Mouse (Mus musculus) kidney, postnatal 10 days (tissue): ENCODE data around the gene Vkorc1l1.

ENCODE experiments used
- DNase-seq: peaks from one replicate; pipeline ENCODE4 v3.0.0; 2021; ENCODE audit warnings: mixed read lengths

Vkorc1l1 gene

DNA sequence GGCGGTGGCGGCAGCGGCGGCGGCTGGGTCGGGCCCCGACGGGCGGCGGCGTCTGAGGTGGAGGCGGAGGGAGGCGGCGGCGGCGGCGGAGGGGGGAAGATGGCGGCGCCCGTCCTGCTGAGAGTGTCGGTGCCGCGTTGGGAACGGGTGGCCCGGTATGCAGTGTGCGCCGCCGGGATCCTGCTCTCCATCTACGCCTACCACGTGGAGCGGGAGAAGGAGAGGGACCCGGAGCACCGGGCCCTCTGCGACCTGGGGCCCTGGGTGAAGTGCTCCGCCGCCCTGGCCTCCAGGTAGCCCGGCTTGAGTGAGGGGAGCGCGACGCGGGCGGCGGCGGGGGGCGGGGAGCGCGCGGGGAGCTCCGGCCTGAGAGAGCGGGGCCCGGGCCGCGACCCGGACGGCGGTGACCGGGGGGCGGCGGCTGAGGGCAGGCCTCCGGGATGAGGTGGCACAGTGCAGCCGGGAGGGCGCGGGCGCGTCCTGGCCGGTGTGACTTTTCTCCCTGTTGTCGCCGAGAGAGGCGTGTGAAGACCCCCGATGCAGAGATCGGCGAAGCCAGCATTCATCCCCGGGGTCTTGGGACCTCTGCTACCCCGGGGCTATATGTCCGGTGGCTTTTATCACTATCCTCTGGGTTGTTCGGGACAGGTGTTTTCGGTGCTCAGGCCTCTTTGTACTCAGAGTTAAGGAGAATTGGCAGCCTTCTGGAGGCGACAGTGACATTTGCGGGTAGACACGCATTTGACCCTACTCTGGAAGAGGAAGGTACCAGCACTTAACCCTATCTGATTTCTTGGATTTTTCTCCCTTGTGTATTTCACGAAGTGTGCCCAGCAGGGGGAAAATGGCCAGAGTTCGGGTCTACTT lies 536 bp downstream of the Vkorc1l1 start:
- peak; percentile 59 for DNase-seq

DNA sequence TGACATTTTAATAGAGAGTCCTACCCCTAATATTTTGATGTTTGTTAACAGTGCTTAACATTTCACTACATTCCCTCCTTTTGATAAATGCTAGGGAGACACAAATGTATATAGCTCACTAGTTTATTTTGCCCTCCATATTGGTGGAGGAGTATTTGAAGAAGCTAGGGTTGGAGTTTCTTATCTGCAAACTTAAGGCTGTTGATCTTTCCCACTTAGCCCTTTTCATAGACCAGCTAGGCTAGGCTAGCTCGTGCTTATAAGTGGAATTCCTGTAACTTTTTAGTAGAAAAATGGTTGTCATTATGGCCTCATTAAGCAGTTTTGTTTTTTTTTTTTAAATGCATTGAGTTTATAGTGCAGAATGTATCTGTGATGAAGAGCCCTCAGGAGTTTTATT lies 1.6 kb downstream of the Vkorc1l1 start:
- DNase-seq: no peak

DNA sequence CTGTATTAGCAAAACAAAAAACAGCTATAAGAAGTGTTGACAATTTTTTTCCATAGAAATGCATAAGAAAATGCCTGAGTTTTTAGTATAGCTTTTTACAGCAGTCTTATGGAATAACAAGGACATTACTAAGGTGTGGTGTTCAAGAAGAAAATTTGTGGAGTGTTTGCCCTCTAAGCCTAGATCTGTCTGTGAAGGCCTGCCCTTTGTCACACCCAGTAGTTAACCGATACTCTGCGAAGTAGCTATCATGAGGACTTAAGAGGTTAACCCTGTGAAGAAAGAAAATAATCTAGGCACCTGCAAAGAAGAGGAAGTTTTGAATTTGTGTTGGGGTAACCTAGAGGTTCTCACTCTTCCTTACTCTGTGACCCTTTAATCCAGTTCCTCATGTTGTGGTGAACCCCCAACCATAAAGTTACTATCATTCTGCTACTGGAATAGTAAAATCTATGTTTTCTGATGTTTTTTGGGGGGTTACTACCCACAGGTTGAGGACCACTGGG lies 5.8 kb downstream of the Vkorc1l1 start:
- DNase-seq: no peak

DNA sequence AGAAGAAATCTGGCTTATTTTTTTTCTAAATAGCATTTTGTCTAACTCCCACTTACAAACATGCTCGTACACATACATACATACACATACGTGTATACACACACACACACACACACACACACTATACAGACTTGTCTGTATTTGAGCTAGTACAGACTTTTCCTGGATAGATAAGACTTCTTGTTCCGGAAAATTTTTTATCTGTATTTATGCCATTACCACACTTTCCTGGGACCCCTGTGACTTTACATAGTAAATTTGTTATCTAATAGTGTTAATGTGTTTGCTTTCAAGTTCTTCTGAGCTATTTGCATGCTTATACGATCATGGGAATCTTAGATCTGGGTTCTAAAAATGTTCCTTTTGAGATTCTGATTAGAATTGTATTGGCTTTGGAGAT lies 10.4 kb downstream of the Vkorc1l1 start:
- no peak for DNase-seq

DNA sequence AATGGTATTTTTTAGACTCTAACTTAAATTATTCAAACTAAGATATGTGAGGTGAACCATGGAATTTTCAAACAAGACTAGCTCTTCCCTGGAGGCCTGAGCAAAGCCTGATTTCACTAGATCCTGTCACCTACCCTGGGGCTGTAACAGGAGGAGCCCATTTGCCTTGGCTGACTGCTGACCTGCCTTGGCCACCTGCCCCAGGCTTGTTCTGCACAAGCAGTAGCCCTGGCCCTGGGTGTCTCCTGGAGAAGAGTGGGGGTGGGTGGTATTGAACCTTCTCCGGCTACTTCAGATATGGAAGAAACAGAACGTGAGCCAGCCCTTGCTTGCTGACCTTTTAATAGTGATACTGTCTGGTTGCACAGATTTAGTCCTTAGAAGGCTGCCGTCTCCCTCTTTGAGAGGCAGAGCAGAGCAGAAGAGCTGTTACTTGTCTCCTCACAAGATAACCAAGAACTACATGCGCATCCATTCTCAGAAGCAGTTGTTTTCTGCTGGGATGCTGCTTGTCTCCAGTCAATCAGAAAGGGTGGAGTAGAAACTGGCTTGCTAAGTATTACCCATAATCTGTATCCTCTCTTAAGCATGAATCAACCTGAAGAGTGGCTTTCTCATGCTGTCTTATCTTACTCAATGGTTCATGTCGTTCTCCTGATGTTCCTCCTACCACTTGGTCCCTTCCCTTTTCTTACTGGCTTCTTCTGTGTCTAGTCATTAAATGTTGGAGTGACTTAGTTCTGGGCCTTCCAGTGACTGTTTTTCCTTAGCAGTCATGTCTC lies 12.9 kb downstream of the Vkorc1l1 start:
- DNase-seq: peak; percentile 18

DNA sequence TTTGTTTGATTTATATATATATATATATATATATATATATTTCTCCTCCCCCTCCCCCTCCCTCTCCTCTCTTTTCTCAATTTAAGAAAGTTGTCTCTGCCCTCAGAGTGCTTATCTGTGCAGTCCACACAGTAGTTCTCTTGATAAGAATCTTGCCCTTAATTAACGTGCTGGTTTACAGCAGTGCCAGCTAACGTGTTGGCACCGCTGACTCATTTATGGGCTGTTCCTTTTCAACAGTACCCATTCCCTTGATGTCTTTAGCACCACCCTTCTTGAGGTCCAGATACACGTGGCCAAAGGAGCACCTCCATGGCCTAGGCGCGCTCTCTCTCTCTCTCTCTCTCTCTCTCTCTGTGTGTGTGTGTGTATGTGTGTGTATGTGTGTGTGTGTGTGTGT lies 14.0 kb downstream of the Vkorc1l1 start:
- no peak for DNase-seq

DNA sequence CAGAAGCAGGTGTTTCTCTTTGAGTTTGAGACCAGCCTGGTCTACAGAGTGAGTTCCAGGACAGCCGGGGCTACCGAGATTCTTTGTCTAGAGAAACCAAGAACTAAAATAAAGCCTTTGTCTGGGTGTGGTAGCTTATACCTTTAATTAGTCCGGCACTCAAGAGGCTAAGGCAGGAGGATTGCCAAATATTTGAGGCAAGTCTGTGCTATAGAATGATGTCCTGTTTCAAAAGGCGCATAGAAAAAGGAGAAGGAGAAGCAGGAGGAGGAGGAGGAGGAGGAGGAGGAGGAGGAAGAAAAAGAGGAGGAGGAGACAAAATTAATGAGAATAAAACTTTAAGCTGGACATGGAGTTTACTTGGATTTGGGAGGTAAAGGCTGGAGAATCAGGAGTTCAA lies 21.5 kb downstream of the Vkorc1l1 start:
- DNase-seq: no peak

DNA sequence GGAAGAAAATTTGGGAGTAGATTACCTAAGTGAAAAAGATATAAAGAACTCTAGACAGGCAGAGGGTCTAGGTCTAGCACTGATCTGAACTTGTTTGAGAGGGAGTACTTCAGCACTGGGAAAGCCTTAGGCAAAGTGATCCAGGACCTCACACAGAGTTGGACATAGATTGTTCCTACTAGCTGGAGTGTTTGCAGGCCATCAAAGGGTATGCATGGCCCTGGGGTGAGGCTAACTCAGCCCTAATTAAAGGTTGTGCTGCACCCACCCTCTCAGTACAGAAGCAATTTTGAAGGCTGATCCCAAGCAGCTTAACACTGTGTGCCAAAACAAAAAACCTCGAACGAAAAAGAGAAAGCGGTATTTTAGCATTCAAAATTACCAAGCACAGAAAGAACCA lies 24.7 kb downstream of the Vkorc1l1 start:
- DNase-seq: no peak

DNA sequence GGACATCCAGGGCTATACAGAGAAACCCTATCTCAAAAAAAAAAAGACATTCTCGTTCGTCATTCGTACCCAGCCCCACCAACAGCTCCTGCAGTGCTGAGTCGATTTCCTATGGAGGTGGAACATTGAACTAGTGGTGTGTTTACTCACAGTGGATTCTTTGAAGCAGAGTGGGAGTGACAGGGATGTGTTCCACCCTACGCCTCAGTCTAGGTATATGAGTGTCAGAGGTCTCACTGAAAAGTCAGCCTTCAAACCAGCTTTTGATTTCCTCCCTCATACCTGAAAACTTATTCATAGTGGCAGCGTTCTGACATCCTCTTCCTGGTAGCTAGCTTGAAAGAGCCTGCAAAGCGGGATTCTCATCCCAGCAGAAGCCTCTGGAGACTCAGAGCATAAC lies 26.6 kb downstream of the Vkorc1l1 start:
- DNase-seq: no peak

DNA sequence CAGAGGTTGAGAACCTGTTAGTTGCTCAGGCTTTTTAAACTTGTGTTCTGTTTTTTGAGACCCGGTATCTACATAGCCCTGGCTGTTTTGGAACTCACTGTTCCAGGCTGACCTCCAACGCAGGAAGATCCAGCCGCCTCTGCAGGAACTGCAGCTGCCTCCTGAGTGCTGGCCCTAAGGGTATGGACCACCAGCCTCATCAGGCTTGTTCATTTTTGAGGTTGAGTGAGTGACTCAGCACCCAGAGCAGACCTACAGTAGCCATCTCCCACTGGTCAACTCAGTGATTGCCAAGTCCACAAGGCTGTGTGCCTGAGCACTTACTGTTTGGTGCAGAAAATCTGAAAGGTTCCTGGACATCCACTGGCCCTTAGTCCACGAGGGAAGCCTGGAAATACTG lies 29.7 kb downstream of the Vkorc1l1 start:
- DNase-seq: no peak

DNA sequence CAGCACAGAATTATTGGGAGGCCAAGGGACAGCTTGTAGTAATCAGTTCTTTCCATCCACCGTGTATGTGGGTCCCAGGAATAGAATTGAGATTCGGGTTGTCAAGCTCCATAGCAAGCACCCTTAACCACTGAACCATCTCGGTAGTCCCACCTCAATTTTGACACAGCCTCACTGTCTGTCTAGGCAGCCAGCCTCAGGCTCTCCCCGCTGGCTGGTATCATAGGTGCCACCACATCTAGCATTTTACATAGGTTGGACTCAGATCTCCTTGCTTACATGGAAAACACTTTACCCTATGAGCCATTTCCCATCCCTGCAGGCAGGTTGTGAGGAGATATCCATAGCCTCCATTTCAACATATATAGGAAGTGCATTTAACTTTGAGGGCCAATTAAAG lies 32.6 kb downstream of the Vkorc1l1 start:
- DNase-seq: no peak

DNA sequence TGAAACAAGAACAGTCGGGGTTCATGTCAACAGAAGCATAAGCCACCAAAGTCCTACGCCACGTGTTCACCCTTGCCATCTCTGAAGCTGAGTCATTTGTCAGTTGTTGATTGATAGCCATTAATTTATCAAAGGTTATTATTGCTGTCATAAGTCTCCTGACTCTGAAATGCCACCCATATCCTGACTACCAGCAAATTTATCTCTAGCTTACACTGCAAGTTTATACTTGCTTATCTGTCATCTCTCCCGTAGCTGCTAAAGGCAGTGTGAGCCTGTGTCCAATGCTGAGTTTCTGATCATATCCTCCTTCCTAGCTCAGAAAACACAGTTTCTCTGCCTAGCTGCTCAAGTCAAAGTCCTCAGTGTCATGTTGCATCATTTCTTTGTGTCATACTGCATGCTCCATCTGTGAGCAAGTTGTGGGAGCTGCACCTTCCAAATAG lies 33.1 kb downstream of the Vkorc1l1 start:
- DNase-seq: no peak

DNA sequence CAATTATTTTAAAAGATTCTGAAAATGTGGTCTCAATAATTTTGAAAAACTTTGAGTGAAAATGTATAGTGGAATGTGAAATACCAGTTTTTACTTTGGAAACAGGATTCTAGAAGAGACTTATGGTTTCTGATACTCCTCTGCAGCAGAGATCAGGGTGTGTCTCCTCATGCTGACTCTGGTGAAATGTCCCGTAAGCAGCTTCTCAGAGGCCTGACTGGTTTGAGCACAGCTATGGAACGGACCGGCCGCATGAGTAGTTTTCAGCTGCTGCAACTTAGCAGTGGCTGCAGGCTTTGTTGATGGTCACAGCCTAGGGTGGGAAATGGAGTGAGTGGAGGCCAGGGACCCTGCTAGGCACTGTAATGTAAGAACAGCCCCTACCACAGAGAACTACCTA lies 36.0 kb downstream of the Vkorc1l1 start:
- no peak for DNase-seq

DNA sequence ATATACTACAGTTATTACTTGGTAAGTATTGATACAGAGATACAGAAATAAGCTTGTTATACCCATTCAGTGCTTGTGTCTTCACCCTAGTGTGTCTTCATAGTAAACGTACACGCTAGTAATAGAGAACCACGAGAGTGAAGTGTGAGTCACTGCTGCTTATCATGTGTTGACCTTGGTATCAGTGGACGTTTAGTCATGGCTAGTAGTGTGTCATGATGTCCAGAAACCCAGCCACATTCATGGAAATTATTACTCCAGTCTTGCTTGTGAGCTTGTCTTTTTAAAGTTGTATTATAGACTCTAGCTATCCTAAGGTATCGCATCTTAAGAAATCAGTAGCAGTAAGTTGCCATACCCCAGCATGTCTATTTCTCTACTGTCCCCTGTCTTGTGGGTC lies 36.8 kb downstream of the Vkorc1l1 start:
- no peak for DNase-seq

DNA sequence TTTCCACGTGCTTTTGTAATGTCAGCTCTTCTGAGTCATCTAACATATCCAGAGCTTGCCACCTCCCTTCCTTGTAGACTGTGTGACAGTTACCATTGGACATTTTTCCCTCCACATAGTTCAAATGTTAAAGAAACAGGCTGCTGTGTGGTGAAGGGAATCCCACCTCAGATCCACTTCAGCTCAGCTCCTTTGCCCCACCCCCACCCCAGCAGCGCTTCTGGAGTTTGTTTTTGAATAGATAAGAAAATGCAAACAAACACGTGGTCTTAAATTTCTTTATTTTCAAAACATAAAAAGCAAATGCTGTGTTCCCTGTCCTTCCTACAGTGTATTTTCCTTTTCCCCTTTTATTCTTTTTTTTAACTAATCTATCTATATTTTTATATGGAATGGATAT lies 38.4 kb downstream of the Vkorc1l1 start:
- DNase-seq: no peak

DNA sequence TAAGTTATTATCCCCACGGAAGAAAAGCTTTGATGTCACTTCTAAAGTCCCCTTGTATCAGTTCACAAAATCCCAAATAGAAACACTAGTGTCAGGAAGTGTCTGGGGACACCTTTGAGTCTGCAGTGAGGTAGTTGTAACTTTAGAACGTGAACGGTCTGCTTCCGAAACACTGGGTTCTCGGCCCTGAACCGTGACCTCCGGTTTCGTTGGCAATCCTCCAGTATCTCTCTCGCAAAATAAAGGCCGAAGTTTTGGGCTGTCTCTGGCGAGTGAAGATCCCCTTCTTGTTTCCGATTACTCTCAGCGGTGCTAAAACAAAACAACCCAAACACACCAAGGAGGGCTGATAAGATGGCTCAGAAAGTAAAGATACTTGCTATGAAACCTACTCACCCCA lies 47.6 kb downstream of the Vkorc1l1 start:
- DNase-seq: no peak

DNA sequence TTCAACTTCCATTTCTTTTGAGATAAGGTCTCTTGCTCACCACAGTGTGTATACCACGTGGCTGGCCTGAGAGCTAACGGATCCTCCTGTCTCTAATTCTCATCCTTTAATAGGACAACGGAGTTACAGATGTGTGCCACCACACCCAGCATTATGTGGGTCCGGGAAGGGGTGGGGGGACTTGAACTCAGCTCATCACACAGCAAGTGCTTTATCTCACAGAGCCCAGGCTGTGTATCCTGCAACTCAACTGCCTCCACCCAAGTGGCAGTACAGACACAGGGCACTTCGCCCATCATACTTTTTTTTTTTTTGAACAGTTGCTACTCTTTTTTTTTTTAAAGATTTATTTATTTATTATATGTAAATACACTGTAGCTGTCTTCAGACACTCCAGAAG lies 50.1 kb downstream of the Vkorc1l1 start:
- DNase-seq: no peak

DNA sequence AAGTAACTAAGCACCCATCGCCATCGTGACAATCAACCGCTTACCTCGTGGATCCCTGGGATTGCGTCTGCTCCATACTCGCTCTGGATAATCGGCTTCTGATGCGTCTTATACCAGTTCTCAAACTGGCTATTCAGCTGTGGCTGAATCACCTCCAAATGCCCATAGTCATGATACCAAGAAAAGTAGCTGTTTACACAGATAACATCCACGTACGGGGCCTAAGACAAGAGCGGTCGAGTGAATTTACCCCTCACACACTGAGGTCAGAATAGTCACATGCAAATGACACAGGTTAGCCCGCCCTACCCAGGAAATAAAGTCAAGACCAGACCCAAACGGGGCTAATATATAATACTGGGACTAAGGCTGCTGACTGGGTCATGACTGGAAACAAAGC lies 51.6 kb downstream of the Vkorc1l1 start:
- no peak for DNase-seq

DNA sequence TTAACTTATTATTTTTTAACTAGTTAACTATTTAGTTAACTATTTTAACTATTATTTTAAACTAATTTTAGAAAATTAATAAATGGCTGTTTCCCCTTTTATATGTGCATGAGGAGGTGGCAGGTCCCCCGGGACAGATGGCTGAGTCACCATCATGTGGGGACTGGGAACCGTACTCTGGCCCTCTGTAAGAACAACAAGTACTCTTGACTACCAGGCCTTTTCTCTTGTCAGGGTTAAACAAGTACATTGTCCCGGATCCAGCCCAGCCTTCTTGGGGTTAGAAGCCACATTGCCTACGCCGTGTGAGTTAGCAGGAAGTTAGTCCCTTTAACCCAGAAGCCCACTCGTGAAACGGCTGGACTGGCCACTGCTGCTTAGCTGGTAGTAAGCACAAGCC lies 53.2 kb downstream of the Vkorc1l1 start:
- no peak for DNase-seq

DNA sequence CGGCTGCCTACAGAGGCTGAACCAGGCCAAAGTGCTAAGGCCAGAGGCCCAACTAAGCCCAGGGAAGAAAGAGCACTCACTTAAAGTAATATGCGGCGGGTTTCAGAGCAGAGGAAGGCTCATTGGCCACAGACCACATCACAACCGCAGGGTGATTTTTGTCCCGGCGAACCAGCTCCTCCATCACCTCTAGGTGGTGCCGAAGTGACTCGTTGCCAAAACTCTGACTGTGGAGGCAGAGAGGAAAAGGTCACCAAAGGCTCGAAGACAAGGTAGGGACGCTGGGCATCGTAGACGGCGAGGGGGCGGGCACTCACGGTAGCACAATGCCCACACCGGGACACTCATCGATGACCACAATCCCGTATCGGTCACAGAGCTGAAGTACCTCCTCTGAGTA lies 55.9 kb downstream of the Vkorc1l1 start:
- no peak for DNase-seq

DNA sequence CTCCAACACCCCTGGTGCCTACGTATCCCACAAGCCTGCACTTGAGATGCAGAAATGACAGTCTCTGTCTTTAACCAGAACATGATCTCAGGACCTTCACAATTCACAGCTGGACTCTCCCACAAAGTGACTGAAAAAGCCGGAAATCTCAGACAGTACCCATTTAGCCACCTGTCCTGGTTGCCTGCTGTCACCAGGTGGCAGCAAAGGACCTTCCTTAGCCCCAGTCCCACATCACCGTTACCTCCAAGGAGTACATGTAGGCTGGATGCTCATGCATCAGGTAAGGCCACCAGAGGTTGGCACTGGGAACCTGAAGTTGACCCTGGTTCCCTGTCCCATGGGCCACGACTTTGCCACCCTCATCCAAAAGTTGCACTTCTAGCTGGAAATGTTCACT lies 57.3 kb downstream of the Vkorc1l1 start:
- peak; percentile 77 for DNase-seq

DNA sequence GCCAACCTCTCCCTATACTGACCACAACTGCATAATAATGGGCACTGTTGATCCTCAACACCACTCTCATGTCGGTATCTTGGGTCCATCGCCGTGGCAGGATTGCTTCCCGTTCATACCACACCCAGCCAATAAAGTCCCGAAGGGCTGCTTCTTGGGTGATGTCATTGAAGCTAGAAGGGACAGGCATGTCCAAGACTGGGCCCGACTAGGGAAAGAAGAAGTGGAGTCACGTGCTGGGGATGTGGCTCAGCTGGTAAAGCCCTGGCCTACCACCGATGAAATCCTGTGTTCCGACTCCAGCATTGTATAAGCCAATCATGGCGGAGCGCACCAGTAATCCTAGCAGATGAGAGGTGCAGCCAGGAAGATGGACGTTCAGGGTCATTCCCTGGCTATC lies 59.0 kb downstream of the Vkorc1l1 start:
- no peak for DNase-seq

DNA sequence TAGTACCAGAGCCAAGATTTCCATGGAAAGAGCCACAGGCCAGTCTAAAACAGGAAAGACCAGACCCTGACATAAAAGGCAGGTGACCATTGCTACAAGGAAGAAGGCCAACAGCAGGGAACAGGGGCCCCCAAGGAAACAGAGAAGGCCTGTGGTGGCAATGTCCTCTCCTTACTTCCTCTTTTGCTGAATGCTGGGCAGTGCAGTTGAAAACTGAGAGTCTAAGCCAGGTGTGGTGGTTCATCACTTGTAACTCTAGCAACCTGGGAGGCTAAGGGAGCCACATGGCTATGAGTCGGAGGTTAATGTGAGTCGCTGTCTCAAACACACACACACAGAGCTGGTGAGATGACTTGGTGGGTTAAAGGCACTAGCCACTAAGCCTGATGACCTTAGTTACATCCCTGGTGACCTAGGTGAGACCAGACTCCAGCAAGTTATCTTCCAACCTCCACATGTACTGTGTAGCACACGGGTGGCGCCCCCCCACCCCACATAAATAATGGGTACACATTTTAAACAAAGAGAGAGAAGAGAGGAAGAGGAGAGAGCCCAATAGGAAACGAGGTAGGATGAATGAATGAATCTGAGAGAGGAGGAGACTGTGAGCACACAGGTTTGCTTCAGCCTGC lies 59.7 kb downstream of the Vkorc1l1 start:
- DNase-seq: no peak
